Mouse (Mus musculus) liver, adult 2 months (tissue): ENCODE results near the gene Urgcp.

Source experiments
- CTCF ChIP-seq: fragments of 200-500 bp; IDR thresholded peaks from 2 replicates; pipeline ENCODE4 v1.5.1; 2011; ENCODE audit warnings: low read depth, low read length, control low read depth
- POLR2A ChIP-seq: fragments of 200-500 bp; IDR thresholded peaks from 2 replicates; pipeline ENCODE4 v1.6.1; 2011; ENCODE audit warnings: low read length, control low read depth; ENCODE audit not compliant: insufficient read depth; ENCODE audit errors: extremely low read depth

GRCm38 (mm10) chr11:5802457-5803217 is 40.5 kb upstream of the Urgcp start:
- TF ChIP-seq CTCF, result no peak
- no peak for TF ChIP-seq POLR2A
